Mouse (Mus musculus) forebrain, embryonic 11.5 days (tissue): ENCODE measurements around the gene Cox15. TPM values are rescaled to one million over a fixed set of nuclear protein-coding genes. Genes with fewer than 3 reads are reported as not detected.
A peak's percentile ranks its signal among the peaks of the same experiment; 100 is the strongest.

Experiments
- ATAC-seq: fragments of 200-750 bp; cut with Nextera tagmentation; replicated peaks from 2 replicates; pipeline ENCODE4 v1.8.0; 2017; ENCODE audit warnings: moderate TSS enrichment; ENCODE audit not compliant: low FRiP score
- DNase-seq: peaks from one replicate; pipeline ENCODE4 v3.0.0-alpha.2; 2017; ENCODE audit warnings: low spot score
- H3K27ac ChIP-seq: fragments of 300-500 bp; sonication (generic); 2 replicates; pipeline ENCODE4 v1.5.1; 2014; ENCODE audit warnings: low read depth, low read length
- H3K27me3 ChIP-seq: fragments of 300-500 bp; sonication (generic); 2 replicates; pipeline ENCODE4 v1.6.1; 2014; ENCODE audit warnings: mild to moderate bottlenecking, low read length, mixed read lengths; ENCODE audit not compliant: control insufficient read depth, insufficient read depth
- H3K36me3 ChIP-seq: fragments of 300-500 bp; sonication (generic); 2 replicates; pipeline ENCODE4 v1.6.1; 2014; ENCODE audit warnings: mild to moderate bottlenecking, low read length, moderate library complexity, mixed read lengths; ENCODE audit not compliant: control insufficient read depth, insufficient read depth
- H3K4me1 ChIP-seq: fragments of 300-500 bp; sonication (generic); replicated peaks from 2 replicates; pipeline ENCODE4 v1.6.1; 2014; ENCODE audit warnings: low read length, mixed read lengths; ENCODE audit not compliant: control insufficient read depth, insufficient read depth
- H3K4me2 ChIP-seq: fragments of 300-500 bp; sonication (generic); 2 replicates; pipeline ENCODE4 v1.6.1; 2014; ENCODE audit warnings: low read depth, mild to moderate bottlenecking, low read length, moderate library complexity, mixed read lengths; ENCODE audit not compliant: severe bottlenecking
- H3K4me3 ChIP-seq: fragments of 300-500 bp; sonication (generic); 2 replicates; pipeline ENCODE4 v1.5.1; 2014; ENCODE audit warnings: low read depth, low read length
- H3K9ac ChIP-seq: fragments of 300-500 bp; sonication (generic); 2 replicates; pipeline ENCODE4 v1.6.1; 2014; ENCODE audit warnings: low read length
- H3K9me3 ChIP-seq: fragments of 300-500 bp; sonication (generic); 2 replicates; pipeline ENCODE4 v1.6.1; 2016; ENCODE audit warnings: low read length, mixed read lengths; ENCODE audit not compliant: control insufficient read depth
- WGBS: fragments of 180-500 bp; shearing (Covaris S2); extraction: QIAGEN DNeasy Blood & Tissue Kit; methylation state at CpG from one replicate; pipeline ENCODE4 v1.1.7; 2014; 5-methylcytosine and 5-hydroxymethylcytosine counted together
- polyA plus RNA-seq: library from polyadenylated mRNA; unstranded; fragments of >200 nt; fragmentation: Nextera tagmentation; extraction: Ambion mirVana; gene quantifications from 2 replicates; pipeline ENCODE4 v1.2.1, GENCODE M21; 2014

The Cox15 gene
- polyA plus RNA-seq, 1 experiment from 2014 or later, result 12.4 TPM

DNA sequence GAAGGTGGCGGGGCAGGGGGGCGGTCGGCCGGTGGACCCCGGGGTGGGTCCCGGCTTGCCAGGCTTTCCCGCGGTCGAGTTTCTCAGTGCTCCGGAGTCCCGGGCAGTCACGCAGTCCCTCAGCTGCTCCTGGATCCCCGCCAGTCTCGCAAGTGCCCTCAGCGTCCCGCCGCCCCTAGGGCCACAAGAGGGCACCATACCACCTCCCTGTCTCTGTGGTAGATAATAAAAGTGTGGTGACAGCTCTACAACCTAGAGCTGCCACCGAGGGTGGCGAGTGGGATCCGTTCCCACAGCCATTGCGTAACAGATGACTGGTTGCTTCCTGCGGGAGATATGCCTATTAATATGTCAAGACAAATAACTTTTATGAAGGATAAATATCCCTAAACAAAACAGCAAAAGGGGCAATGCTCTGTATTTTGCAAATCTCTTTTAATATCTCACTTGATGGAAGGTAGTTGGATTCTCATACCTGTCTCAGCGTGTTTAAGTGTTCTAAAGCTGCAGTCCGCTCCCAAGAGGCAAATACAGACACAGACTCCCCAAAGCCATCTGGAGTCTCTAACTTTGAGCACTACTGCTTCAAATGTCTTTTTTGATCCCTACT is 531 bp upstream of the Cox15 start:
- H3K27ac ChIP-seq, result peak overlapping the region; percentile 85
- WGBS, result under 1% methylated on average over 23 of the region's 24 CpGs
- DNase-seq, result peak; percentile 89
- no peaks in the 10 kb centered on the region for H3K27me3 ChIP-seq
- peak overlapping the region; percentile 41 for H3K4me3 ChIP-seq
- peak; percentile 91 for ATAC-seq
- H3K4me2 ChIP-seq, result peak overlapping the region; percentile 55
- peak overlapping the region; percentile 49 for H3K9ac ChIP-seq
- no peaks in the 10 kb centered on the region for H3K9me3 ChIP-seq
- no peaks in the 10 kb centered on the region for H3K4me1 ChIP-seq
- H3K36me3 ChIP-seq, result no peaks in the 10 kb centered on the region

DNA sequence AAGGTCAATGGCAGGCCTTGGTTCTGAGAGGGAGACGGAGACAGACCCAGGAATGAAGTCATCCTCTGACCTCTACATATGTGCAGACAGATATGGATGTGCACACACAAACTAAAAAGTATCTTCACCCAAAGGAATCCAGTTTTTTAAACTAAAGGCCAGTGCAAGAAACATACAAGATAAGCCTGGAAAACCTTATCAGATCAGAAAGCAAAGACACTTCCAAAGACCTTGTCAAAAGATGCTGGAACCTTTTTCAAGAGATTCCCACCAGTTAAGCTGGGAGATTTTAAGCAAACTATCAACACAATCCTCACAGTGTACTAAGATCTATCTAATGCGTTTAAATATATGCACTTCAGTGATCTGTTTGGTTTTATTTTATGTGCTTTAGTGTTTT is 2.8 kb downstream of the Cox15 start:
- Histone ChIP-seq H3K4me3 (no peak overlapping the region), H3K9me3 (no peaks in the 10 kb centered on the region), H3K36me3 (no peaks in the 10 kb centered on the region; the same call in 1 of the 2 replicates), H3K27ac (no peak overlapping the region), H3K4me2 (no peak overlapping the region), H3K9ac (no peak overlapping the region), H3K4me1 (no peaks in the 10 kb centered on the region), H3K27me3 (no peaks in the 10 kb centered on the region)
- no peak for ATAC-seq
- no peak for DNase-seq
- 88% methylated on average over 2 of the region's 2 CpGs for WGBS

- no peak overlapping the region for H3K4me3 ChIP-seq
- H3K4me1 ChIP-seq, result no peaks in the 10 kb centered on the region
- no peaks in the 10 kb centered on the region for H3K9me3 ChIP-seq
- H3K4me2 ChIP-seq, result no peak overlapping the region
- H3K27me3 ChIP-seq, result no peaks in the 10 kb centered on the region
- 91% methylated on average over 4 of the region's 4 CpGs for WGBS
- H3K27ac ChIP-seq, result no peak overlapping the region
- H3K9ac ChIP-seq, result no peak overlapping the region
- DNase-seq (no peak), ATAC-seq (no peak)
- H3K36me3 ChIP-seq, result no peaks in the 10 kb centered on the region; the same call in 1 of the 2 replicates
Measured at GRCm38 (mm10) chr19:43747877-43748276, 4.9 kb downstream of the Cox15 start.

- Histone ChIP-seq H3K9me3 (no peaks in the 10 kb centered on the region), H3K27ac (no peak overlapping the region), H3K4me3 (no peak overlapping the region), H3K9ac (no peak overlapping the region), H3K36me3 (peaks cover 3% of the 10 kb centered on the region; the same call in 1 of the 2 replicates), H3K4me2 (no peak overlapping the region), H3K4me1 (no peaks in the 10 kb centered on the region), H3K27me3 (no peaks in the 10 kb centered on the region)
- ATAC-seq, result no peak
- WGBS, result 94% methylated on average over 3 of the region's 3 CpGs
- no peak for DNase-seq
Measured at GRCm38 (mm10) chr19:43745740-43746139, 7.1 kb downstream of the Cox15 start.

DNA sequence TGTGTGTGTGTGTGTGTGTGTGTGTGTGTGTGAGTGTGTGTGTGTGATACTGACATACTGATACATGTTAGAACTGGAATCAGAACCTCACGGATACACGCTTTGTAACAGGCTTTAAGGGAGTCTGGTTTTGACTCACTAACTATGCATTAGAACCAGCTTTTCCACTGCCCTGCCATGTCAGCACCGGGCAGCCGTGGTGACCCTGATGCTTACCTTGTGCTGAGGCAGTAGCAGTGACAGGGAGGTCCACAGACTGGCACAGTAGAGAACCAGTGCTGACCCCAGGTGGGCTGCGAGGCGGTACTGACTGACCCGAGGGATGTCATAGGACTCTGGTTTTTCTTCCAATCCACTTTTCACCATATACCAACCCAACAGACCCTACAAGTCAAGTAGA is 9.4 kb downstream of the Cox15 start:
- 93% methylated on average over 7 of the region's 7 CpGs for WGBS
- no peak for DNase-seq
- peaks cover 7% of the 10 kb centered on the region; the same call in 1 of the 2 replicates for H3K36me3 ChIP-seq

GRCm38 (mm10) chr19:43738409-43738808 is 14.4 kb downstream of the Cox15 start:
- no peak overlapping the region for H3K27ac ChIP-seq
- WGBS, result 97% methylated on average over 10 of the region's 10 CpGs
- DNase-seq, result no peak
- no peaks in the 10 kb centered on the region for H3K27me3 ChIP-seq
- H3K36me3 ChIP-seq, result peaks cover 7% of the 10 kb centered on the region; the same call in 1 of the 2 replicates
- no peak overlapping the region for H3K9ac ChIP-seq
- no peaks in the 10 kb centered on the region for H3K9me3 ChIP-seq
- no peak overlapping the region for H3K4me3 ChIP-seq
- no peak overlapping the region for H3K4me2 ChIP-seq
- no peaks in the 10 kb centered on the region for H3K4me1 ChIP-seq
- no peak for ATAC-seq

More for the DNA sequence above, 9.4 kb downstream of the Cox15 start:
- no peaks in the 10 kb centered on the region for H3K9me3 ChIP-seq
- no peak overlapping the region for H3K4me3 ChIP-seq
- ATAC-seq, result no peak
- no peak overlapping the region for H3K4me2 ChIP-seq
- no peaks in the 10 kb centered on the region for H3K4me1 ChIP-seq
- H3K9ac ChIP-seq, result no peak overlapping the region
- no peaks in the 10 kb centered on the region for H3K27me3 ChIP-seq
- no peak overlapping the region for H3K27ac ChIP-seq

- H3K27me3 ChIP-seq, result no peaks in the 10 kb centered on the region
- no peaks in the 10 kb centered on the region for H3K9me3 ChIP-seq
- no peak overlapping the region for H3K4me3 ChIP-seq
- WGBS, result 62% methylated on average over 7 of the region's 7 CpGs
- ATAC-seq, result no peak
- 0 out of 2 replicates have a peak, but pooled peaks cover 3% of the 10 kb centered on the region for H3K4me1 ChIP-seq
- no peak for DNase-seq
- no peak overlapping the region for H3K27ac ChIP-seq
- H3K36me3 ChIP-seq, result no peaks in the 10 kb centered on the region; the same call in 1 of the 2 replicates
- no peak overlapping the region for H3K4me2 ChIP-seq
- H3K9ac ChIP-seq, result no peak overlapping the region
Measured at GRCm38 (mm10) chr19:43731157-43731556, 21.6 kb downstream of the Cox15 start.

DNA sequence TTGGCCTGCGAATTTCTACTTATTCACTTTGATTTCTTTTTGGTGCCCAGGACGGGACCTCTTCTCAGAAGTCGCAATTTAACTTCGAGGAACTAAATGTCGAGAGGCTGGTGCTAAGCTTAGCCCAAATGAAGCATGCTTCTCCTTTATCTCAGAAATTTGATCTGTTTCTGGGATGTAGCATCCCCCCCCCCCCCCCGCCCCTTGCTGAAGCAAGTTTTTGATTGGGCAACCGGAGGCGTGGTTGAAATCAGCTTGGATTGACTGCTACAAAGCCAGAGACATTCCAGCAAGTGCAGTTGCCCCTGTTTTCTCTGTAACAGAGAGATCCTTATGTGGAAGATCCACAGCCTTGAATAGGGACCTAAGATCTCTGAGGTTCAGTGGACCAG is 22.8 kb downstream of the Cox15 start:
- Histone ChIP-seq H3K9ac (peak overlapping the region; percentile 57), H3K9me3 (no peaks in the 10 kb centered on the region), H3K4me3 (peak overlapping the region; percentile 14; the same call in 1 of the 2 replicates), H3K4me2 (peak overlapping the region; percentile 48; the same call in 1 of the 2 replicates), H3K36me3 (no peaks in the 10 kb centered on the region), H3K4me1 (0 out of 2 replicates have a peak, but pooled peaks cover 3% of the 10 kb centered on the region), H3K27me3 (no peaks in the 10 kb centered on the region), H3K27ac (no peak overlapping the region)
- ATAC-seq (no peak), DNase-seq (no peak)
- WGBS, result 43% methylated on average over 7 of the region's 8 CpGs
